Mouse (Mus musculus): Measurements from ENCODE around the gene Afap1l2. TPM values are rescaled to one million over a fixed set of nuclear protein-coding genes. Genes with fewer than 3 reads are reported as not detected.
A peak's percentile ranks its signal among the peaks of the same experiment; 100 is the strongest.

Afap1l2 gene
- polyA plus RNA-seq, 1 experiment, result 17.3 TPM

- H3K27ac ChIP-seq (ENCODE audit: insufficient read depth, low read length), result no peak overlapping the region
- H3K27me3 ChIP-seq (ENCODE audit: control insufficient read depth, insufficient read depth, low read length, poor library complexity, severe bottlenecking), result no peaks in the 10 kb centered on the region
- peaks cover 1% of the 10 kb centered on the region for H3K4me1 ChIP-seq (ENCODE audit: control insufficient read depth, insufficient read depth, low read length)
- H3K9ac ChIP-seq (ENCODE audit: low read depth, poor library complexity, severe bottlenecking), result no peak overlapping the region
- no peaks in the 10 kb centered on the region for H3K36me3 ChIP-seq (ENCODE audit: control insufficient read depth, insufficient read depth, low read length, poor library complexity, severe bottlenecking)
- H3K4me3 ChIP-seq (ENCODE audit: low read depth, low read length), result no peak overlapping the region
- no peaks in the 10 kb centered on the region for H3K9me3 ChIP-seq (replicated peaks; ENCODE audit: control insufficient read depth, insufficient read depth, low read length, poor library complexity, severe bottlenecking)
- no peak for TF ChIP-seq EP300 (IDR thresholded peaks at IDR 0.05; ENCODE audit: insufficient read depth, low read depth, low read length)
- no peak for TF ChIP-seq POLR2A (IDR thresholded peaks at IDR 0.05; ENCODE audit: insufficient read depth, low read length)
- TF ChIP-seq CTCF (IDR thresholded peaks at IDR 0.05; ENCODE audit: low read depth, low read length), result no peak
Measured at GRCm38 (mm10) chr19:56946277-56946676, 61.8 kb downstream of the Afap1l2 start.

GRCm38 (mm10) chr19:56945621-56946020 is 62.4 kb downstream of the Afap1l2 start:
- TF ChIP-seq EP300 (IDR thresholded peaks at IDR 0.05; ENCODE audit: insufficient read depth, low read depth, low read length) (no peak), POLR2A (IDR thresholded peaks at IDR 0.05; ENCODE audit: insufficient read depth, low read length) (no peak), CTCF (IDR thresholded peaks at IDR 0.05; ENCODE audit: low read depth, low read length) (no peak)
- Histone ChIP-seq H3K36me3 (ENCODE audit: control insufficient read depth, insufficient read depth, low read length, poor library complexity, severe bottlenecking) (no peaks in the 10 kb centered on the region), H3K27ac (ENCODE audit: insufficient read depth, low read length) (no peak overlapping the region), H3K4me3 (ENCODE audit: low read depth, low read length) (no peak overlapping the region), H3K9ac (ENCODE audit: low read depth, poor library complexity, severe bottlenecking) (no peak overlapping the region), H3K27me3 (ENCODE audit: control insufficient read depth, insufficient read depth, low read length, poor library complexity, severe bottlenecking) (no peaks in the 10 kb centered on the region), H3K9me3 (replicated peaks; ENCODE audit: control insufficient read depth, insufficient read depth, low read length, poor library complexity, severe bottlenecking) (no peaks in the 10 kb centered on the region), H3K4me1 (ENCODE audit: control insufficient read depth, insufficient read depth, low read length) (peaks cover 1% of the 10 kb centered on the region)

- TF ChIP-seq EP300 (IDR thresholded peaks at IDR 0.05; ENCODE audit: insufficient read depth, low read depth, low read length) (no peak), CTCF (IDR thresholded peaks at IDR 0.05; ENCODE audit: low read depth, low read length) (peak; percentile 32)
- peaks cover 1% of the 10 kb centered on the region for H3K4me1 ChIP-seq (ENCODE audit: control insufficient read depth, insufficient read depth, low read length)
- no peak overlapping the region for H3K4me3 ChIP-seq (ENCODE audit: low read depth, low read length)
- H3K9ac ChIP-seq (ENCODE audit: low read depth, poor library complexity, severe bottlenecking), result no peak overlapping the region
- H3K27me3 ChIP-seq (ENCODE audit: control insufficient read depth, insufficient read depth, low read length, poor library complexity, severe bottlenecking), result no peaks in the 10 kb centered on the region
- no peak overlapping the region for H3K27ac ChIP-seq (ENCODE audit: insufficient read depth, low read length)
- H3K9me3 ChIP-seq (replicated peaks; ENCODE audit: control insufficient read depth, insufficient read depth, low read length, poor library complexity, severe bottlenecking), result no peaks in the 10 kb centered on the region
- no peaks in the 10 kb centered on the region for H3K36me3 ChIP-seq (ENCODE audit: control insufficient read depth, insufficient read depth, low read length, poor library complexity, severe bottlenecking)
Measured at GRCm38 (mm10) chr19:56944826-56945225, 63.2 kb downstream of the Afap1l2 start.

DNA sequence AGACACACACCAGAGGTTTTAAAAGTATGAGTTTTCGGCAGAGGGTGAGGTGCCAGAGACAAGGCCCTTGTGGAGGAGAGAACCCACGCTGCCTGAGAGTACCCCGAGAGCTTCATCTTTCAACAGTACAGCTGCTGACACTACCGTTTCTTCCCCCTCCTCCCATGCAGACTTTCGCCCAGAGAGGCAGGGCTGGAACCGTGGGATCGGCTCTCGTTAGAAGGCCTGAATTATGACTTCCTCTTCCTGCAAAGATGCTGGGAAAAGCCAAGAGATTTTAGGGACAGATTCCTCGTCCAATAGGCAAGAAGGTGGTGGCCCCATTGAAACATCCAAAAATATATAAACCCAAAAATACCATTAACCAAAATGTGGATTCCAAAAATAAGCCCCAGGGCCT is 63.8 kb downstream of the Afap1l2 start:
- no peaks in the 10 kb centered on the region for H3K9me3 ChIP-seq (replicated peaks; ENCODE audit: control insufficient read depth, insufficient read depth, low read length, poor library complexity, severe bottlenecking)
- H3K9ac ChIP-seq (ENCODE audit: low read depth, poor library complexity, severe bottlenecking), result no peak overlapping the region
- peaks cover 1% of the 10 kb centered on the region for H3K4me1 ChIP-seq (ENCODE audit: control insufficient read depth, insufficient read depth, low read length)
- TF ChIP-seq POLR2A (IDR thresholded peaks at IDR 0.05; ENCODE audit: insufficient read depth, low read length) (no peak), EP300 (IDR thresholded peaks at IDR 0.05; ENCODE audit: insufficient read depth, low read depth, low read length) (no peak), CTCF (IDR thresholded peaks at IDR 0.05; ENCODE audit: low read depth, low read length) (no peak)
- H3K27me3 ChIP-seq (ENCODE audit: control insufficient read depth, insufficient read depth, low read length, poor library complexity, severe bottlenecking), result no peaks in the 10 kb centered on the region
- no peak overlapping the region for H3K4me3 ChIP-seq (ENCODE audit: low read depth, low read length)
- H3K36me3 ChIP-seq (ENCODE audit: control insufficient read depth, insufficient read depth, low read length, poor library complexity, severe bottlenecking), result no peaks in the 10 kb centered on the region
- H3K27ac ChIP-seq (ENCODE audit: insufficient read depth, low read length), result no peak overlapping the region

DNA sequence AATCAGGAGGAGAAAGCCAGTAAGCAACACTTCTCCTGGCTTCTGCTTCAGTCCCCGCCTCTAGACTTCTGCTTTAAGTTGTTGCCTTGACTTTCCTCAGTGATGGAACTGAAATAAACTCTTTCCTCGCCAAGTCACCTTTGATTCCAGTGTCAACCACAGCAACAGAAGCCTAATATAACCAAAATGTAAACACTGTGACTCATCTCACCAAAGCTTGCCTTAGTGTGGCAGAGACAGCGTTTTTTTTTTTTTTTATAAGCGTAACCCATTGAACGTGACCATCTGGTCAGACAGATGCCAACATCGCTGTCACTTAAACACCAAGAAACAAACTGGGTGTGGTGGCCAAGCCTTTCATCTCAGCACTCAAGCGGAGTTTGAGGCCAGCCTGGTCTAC is 65.8 kb downstream of the Afap1l2 start:
- no peaks in the 10 kb centered on the region for H3K36me3 ChIP-seq (ENCODE audit: control insufficient read depth, insufficient read depth, low read length, poor library complexity, severe bottlenecking)
- TF ChIP-seq CTCF (IDR thresholded peaks at IDR 0.05; ENCODE audit: low read depth, low read length) (no peak), EP300 (IDR thresholded peaks at IDR 0.05; ENCODE audit: insufficient read depth, low read depth, low read length) (no peak), POLR2A (IDR thresholded peaks at IDR 0.05; ENCODE audit: insufficient read depth, low read length) (no peak)
- no peak overlapping the region for H3K9ac ChIP-seq (ENCODE audit: low read depth, poor library complexity, severe bottlenecking)
- H3K27ac ChIP-seq (ENCODE audit: insufficient read depth, low read length), result no peak overlapping the region
- H3K9me3 ChIP-seq (replicated peaks; ENCODE audit: control insufficient read depth, insufficient read depth, low read length, poor library complexity, severe bottlenecking), result no peaks in the 10 kb centered on the region
- H3K4me1 ChIP-seq (ENCODE audit: control insufficient read depth, insufficient read depth, low read length), result peaks cover 1% of the 10 kb centered on the region
- H3K27me3 ChIP-seq (ENCODE audit: control insufficient read depth, insufficient read depth, low read length, poor library complexity, severe bottlenecking), result no peaks in the 10 kb centered on the region
- H3K4me3 ChIP-seq (ENCODE audit: low read depth, low read length), result no peak overlapping the region

DNA sequence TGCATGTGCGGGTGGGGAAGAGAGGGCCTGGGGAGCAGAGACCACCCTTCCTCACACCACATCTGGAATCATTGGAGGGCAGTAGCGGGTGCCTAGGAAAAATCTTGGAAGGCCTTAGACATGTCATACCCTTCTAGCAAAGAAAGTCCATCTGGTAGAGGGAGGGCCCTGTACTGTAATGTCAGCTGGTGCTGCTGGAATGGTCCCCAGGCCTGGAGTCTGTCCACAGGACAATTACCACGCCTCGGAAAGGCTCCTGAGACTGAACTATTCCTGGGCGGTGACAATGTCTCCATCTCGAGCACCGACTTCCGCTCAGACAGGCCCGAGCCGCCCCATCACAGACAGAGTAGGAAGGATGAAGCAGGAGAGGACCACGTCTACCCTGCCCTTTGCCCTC is 67.5 kb downstream of the Afap1l2 start:
- Histone ChIP-seq H3K4me1 (ENCODE audit: control insufficient read depth, insufficient read depth, low read length) (peaks cover 1% of the 10 kb centered on the region), H3K9ac (ENCODE audit: low read depth, poor library complexity, severe bottlenecking) (no peak overlapping the region), H3K36me3 (ENCODE audit: control insufficient read depth, insufficient read depth, low read length, poor library complexity, severe bottlenecking) (no peaks in the 10 kb centered on the region), H3K27ac (ENCODE audit: insufficient read depth, low read length) (no peak overlapping the region), H3K27me3 (ENCODE audit: control insufficient read depth, insufficient read depth, low read length, poor library complexity, severe bottlenecking) (no peaks in the 10 kb centered on the region), H3K9me3 (replicated peaks; ENCODE audit: control insufficient read depth, insufficient read depth, low read length, poor library complexity, severe bottlenecking) (no peaks in the 10 kb centered on the region), H3K4me3 (ENCODE audit: low read depth, low read length) (no peak overlapping the region)
- TF ChIP-seq EP300 (IDR thresholded peaks at IDR 0.05; ENCODE audit: insufficient read depth, low read depth, low read length) (no peak), CTCF (IDR thresholded peaks at IDR 0.05; ENCODE audit: low read depth, low read length) (no peak), POLR2A (IDR thresholded peaks at IDR 0.05; ENCODE audit: insufficient read depth, low read length) (no peak)

Data from ES-Bruce4 (cell line).